Mouse (Mus musculus) small intestine, adult 2 months (tissue): ENCODE measurements at regions not wholly inside any gene's neighbourhood (a gene's known extent, or its start where the extent isn't known, plus 50 kb on each side); places are given as distances from the start of the nearest gene placed in this dataset.

Source experiments
- CTCF ChIP-seq: fragments of 200-500 bp; IDR thresholded peaks from 2 replicates; pipeline ENCODE4 v1.5.1; 2012; ENCODE audit warnings: low read depth, mild to moderate bottlenecking, control low read depth, inconsistent platforms, low read length, moderate library complexity, mixed read lengths; ENCODE audit not compliant: insufficient replicate concordance, insufficient read length; ENCODE audit errors: extremely low read depth
- POLR2A ChIP-seq: fragments of 200-500 bp; IDR thresholded peaks from 2 replicates; pipeline ENCODE4 v1.6.1; 2012; ENCODE audit warnings: low read depth, mild to moderate bottlenecking, control low read depth, inconsistent platforms, low read length, moderate library complexity

GRCm38 (mm10) chr5:64586316-64586715, 216.9 kb upstream of the Klf3 start:
- no peak for TF ChIP-seq CTCF
- no peak for TF ChIP-seq POLR2A
